Mouse (Mus musculus): ENCODE measurements around the gene Rab28.

DNA sequence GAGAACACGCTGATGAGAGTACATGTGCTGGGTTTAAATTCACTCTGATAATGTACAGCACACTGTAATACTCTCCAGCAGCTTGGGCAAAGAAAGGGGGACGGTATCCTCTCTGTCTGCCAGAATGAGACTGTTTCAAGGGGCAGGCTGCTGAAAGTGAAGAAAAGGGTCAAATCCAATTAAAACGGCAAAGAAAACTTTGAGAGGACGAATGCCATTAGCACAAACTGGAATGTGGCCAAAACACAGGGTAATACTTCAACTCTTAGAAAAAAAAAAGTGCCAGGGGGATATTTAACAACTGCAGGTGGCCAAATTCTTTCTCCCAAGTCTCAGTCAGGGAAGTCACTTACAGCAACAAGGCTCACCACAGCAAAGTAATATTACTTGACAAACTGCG, 29.1 kb upstream of the Rab28 start:
- TF ChIP-seq POLR2A (IDR thresholded peaks at IDR 0.05; ENCODE audit: low read depth, low read length) (no peak), CTCF (IDR thresholded peaks at IDR 0.05; ENCODE audit: extremely low read depth, insufficient read length, insufficient replicate concordance, low read depth, low read length) (no peak)

Measured in small intestine, adult 2 months (tissue).